Mouse (Mus musculus) lung, postnatal 25 days (tissue): ENCODE data around the gene Agpat4.

Experiments used
- DNase-seq: peaks from one replicate; pipeline ENCODE4 v3.0.0; 2022; ENCODE audit warnings: low spot score

Agpat4 gene

DNA sequence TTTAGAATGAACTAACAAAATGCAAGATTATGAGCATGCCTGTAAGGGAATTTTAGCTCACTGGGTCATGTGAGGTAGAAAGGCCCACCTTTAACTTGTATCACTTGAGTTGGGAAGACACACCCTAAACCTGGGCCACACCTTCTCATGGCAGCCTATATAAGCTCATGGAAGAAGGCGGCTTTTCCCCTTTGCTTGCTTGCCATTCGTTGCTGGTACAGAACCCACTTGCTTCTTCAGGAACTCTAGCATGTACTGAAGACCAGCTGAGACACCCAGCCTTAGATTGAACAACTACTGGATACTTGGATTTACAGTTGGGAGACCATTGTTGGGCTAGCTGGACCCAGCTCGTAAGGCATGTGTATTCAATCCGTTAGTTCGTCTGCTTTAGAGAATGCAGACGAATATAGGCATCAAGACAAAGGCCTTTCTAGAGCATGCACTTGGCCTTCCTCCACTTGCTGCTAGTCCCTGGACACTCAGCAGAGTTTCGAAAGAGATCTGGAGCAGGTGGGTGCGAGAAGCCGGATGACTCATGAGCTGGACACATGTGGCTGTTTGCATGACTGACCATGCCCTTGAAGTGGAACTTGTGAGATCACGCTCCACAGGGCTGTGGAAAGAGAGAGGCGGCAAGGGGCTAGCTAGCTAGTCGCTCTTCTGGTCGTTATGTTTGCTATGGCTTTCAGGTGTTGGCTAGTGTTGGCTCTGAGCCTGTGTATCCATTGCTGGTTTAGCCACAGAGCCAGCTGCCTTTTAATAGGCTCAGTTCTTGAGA lies 42.7 kb downstream of the Agpat4 start:
- peak; percentile 55 for DNase-seq

DNA sequence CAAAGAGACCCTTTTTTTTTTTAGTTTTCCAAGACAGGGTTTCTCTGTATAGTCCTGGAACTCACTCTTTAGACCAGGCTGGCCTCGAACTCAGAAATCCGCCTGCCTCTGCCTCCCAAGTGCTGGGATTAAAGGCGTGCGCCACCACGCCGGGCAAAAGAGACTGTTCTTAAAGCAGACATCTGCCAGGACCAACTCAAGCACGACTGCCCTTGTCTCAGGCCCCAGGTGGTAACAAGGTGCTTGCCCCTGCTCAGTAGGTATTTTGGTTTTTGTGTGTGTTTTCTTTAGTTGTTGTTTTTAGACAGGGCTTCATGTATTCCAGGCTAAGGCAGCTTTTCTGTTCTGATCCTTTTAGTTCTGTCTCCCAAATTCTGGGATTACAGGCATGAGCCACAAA lies 43.4 kb downstream of the Agpat4 start:
- no peak for DNase-seq

- no peak for DNase-seq
These were observed 44.3 kb downstream of the Agpat4 start for GRCm38 (mm10) chr17:12162824-12163223.

- DNase-seq = no peak
These were observed 44.9 kb downstream of the Agpat4 start for GRCm38 (mm10) chr17:12163403-12163802.

GRCm38 (mm10) chr17:12163903-12164302 lies 45.4 kb downstream of the Agpat4 start:
- DNase-seq = no peak

DNA sequence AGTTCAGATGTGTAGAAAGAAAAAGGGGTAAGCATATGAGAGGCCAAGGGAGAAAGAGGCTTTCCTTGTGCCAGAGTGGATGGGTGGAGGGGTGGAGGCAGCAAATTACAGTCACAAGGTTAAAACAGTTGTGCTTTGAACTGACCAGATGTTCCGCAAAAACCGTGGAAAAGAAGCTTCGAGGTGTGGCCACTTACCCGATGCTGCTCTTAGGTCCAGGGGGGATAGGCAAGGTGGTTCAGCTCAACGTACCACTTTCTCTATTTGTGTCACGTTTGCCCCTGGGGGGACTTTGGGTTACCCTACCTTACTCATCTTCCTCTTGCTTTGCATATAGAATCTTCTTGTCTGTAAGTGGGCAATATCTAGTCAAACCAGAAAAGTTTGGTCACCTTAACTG lies 46.0 kb downstream of the Agpat4 start:
- no peak for DNase-seq

GRCm38 (mm10) chr17:12165009-12165695 lies 46.6 kb downstream of the Agpat4 start:
- no peak for DNase-seq

- DNase-seq = no peak
These were observed 47.2 kb downstream of the Agpat4 start for GRCm38 (mm10) chr17:12165701-12166100.

GRCm38 (mm10) chr17:12168536-12168935 lies 50.0 kb downstream of the Agpat4 start:
- peak; percentile 81 for DNase-seq

GRCm38 (mm10) chr17:12169326-12169836 lies 50.9 kb downstream of the Agpat4 start:
- peak; percentile 34 for DNase-seq

GRCm38 (mm10) chr17:12170791-12171497 lies 52.4 kb downstream of the Agpat4 start:
- DNase-seq = peak; percentile 48

GRCm38 (mm10) chr17:12171666-12172065 lies 53.2 kb downstream of the Agpat4 start:
- DNase-seq = no peak

DNA sequence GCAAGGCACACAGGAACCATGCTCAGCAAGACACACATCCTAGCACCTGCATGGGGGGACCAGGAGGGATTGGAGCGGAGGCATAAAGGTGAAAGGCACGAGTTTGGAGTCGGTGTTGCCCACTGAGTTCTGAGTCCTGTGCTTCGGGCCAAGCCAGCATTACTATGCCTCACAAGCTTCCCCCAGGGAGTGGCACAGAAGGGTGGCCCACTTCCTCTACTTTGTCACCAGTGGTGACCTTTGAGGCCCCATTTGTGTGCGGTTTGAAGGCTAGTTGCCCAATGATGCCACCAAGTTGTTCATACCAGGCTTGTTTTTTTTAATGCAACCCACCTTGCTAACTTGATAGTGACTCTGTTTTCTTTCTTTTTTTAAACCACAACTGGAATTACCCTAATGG lies 55.7 kb downstream of the Agpat4 start:
- DNase-seq = peak; percentile 36

- DNase-seq = no peak
These were observed 56.4 kb downstream of the Agpat4 start for GRCm38 (mm10) chr17:12174896-12175295.

- DNase-seq = peak; percentile 44
These were observed 57.1 kb downstream of the Agpat4 start for GRCm38 (mm10) chr17:12175626-12176025.

DNA sequence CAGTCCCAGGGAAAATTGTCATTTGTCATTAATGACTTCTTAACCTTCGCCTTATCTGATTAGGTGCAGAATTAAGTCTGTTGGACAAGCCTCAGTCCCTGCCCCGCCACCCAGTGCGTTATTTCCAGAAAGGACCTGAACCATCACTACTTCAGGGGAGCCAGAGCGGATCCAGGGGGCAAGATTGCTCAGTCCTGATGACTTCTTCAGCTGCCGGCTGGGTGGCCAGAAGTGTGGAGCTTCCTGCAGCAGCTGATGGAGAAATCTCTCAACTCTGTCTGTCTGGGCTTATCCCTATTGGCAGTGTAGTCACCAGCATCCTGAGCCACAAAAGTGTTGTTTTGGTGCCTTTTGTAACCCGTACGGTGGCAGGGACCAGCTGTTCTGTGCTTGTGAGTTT lies 60.8 kb downstream of the Agpat4 start:
- peak; percentile 26 for DNase-seq

- no peak for DNase-seq
These were observed 61.3 kb downstream of the Agpat4 start for GRCm38 (mm10) chr17:12179766-12180165.

- DNase-seq = no peak
These were observed 64.4 kb downstream of the Agpat4 start for GRCm38 (mm10) chr17:12182702-12183485.

- peak; percentile 43 for DNase-seq
These were observed 65.8 kb downstream of the Agpat4 start for GRCm38 (mm10) chr17:12184283-12184682.

DNA sequence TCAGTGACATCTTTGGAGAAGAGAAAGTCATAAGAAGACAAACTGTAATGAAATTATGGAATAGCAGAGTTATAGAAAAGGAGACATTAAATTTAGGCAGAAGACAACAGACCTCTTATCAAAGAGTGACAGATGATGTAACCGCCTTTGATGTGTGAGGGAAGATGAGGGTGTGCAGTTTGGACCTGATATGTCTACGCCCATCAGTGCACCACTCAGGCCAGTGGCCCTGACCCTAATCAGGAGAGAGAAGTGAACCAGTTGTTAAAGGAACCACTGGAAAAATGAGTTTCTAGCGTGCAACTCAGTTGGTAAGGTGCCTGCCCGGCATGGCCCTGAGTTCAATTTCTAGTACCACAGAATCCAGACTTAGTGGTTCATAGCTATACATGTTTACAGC lies 67.4 kb downstream of the Agpat4 start:
- DNase-seq = no peak

- no peak for DNase-seq
These were observed 67.8 kb downstream of the Agpat4 start for GRCm38 (mm10) chr17:12186341-12186740.

- DNase-seq = peak; percentile 31
These were observed 69.3 kb downstream of the Agpat4 start for GRCm38 (mm10) chr17:12187782-12188181.
